Mouse (Mus musculus) brain, embryonic 14.5 days (tissue): ENCODE results near the gene Mrpl48.

ENCODE experiments used
- CTCF ChIP-seq: fragments of 200-500 bp; IDR thresholded peaks from 2 replicates; pipeline ENCODE4 v1.5.1; 2012; ENCODE audit warnings: inconsistent platforms, mild to moderate bottlenecking, moderate library complexity, borderline replicate concordance; ENCODE audit not compliant: insufficient read depth, insufficient read length; ENCODE audit errors: extremely low read depth
- POLR2A ChIP-seq: fragments of 200-500 bp; IDR thresholded peaks from 2 replicates; pipeline ENCODE4 v1.6.1; 2012; ENCODE audit warnings: mild to moderate bottlenecking, inconsistent platforms, borderline replicate concordance; ENCODE audit not compliant: poor library complexity, insufficient read depth, insufficient read length, severe bottlenecking; ENCODE audit errors: extremely low read depth

GRCm38 (mm10) chr7:100534216-100534615, 73.9 kb downstream of the Mrpl48 start:
- TF ChIP-seq CTCF: no peak
- TF ChIP-seq POLR2A: no peak
